Mouse (Mus musculus) megakaryocyte, embryonic 14.5 days (primary cell): ENCODE measurements around the gene Rack1.

Source experiments
- FLI1 ChIP-seq: IDR thresholded peaks from 2 replicates; pipeline ENCODE4 v1.6.1; 2012; ENCODE audit warnings: low read length, inconsistent platforms, mixed read lengths
- GATA1 ChIP-seq: IDR thresholded peaks from 3 replicates; pipeline ENCODE4 v1.6.1; 2012; ENCODE audit warnings: mixed read lengths, low read length, inconsistent platforms, borderline replicate concordance

DNA sequence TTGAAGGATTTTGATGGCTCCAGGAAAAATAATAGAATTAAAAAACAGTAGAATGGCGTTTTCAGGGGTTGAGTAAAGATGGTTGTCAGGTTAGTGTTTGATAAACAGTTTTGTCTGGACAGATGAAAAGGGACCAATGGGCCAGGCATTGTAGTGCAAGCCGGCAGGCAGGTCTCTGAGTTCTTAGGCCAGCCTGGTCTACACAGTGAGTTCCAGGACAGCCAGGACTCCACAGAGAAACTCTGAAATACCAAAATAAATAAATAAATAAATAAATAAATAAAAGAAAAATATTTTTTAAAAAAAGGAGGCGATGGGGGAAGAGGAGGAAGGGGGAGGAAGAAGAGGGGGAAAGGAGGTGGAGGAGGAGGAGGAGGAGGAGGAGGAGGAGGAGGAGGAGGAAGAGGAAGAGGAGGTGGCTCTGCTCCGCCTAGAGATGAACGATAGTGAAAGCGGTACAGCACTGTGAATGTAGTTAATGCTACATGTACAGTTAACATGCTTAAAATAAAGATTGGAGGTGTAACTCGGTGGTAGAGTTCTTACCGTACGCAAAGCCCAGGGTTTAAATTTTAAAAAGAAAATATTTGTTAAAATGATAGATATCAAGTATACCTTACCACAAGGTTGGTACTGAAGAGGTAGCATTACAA is 33.1 kb downstream of the Rack1 start:
- no peak for TF ChIP-seq GATA1
- TF ChIP-seq FLI1: no peak
